Comparison of ENCODE assay signal across 7 mouse cellular contexts in genomic region chr6:49039470-49040180, GRCm38 (mm10). TPM values are rescaled to one million over a fixed set of nuclear protein-coding genes. Genes with fewer than 3 reads are reported as not detected.
DNase-seq lines count a peak whose midpoint lies in the region; ATAC-seq and TF ChIP-seq lines count a peak whose summit lies in the region.

No protein-coding gene starts in this region.

- intact Hi-C loops in left cerebral cortex, postnatal 10 days (cut with DNase I), result loop anchor here (10.0 kb wide), 1 partner anchor 175 kb away; the partner anchor contains the start of gene Igf2bp3

- in situ Hi-C loops in Patski (cut with MboI; ENCODE audit: low pct_unique_long_range_greater_than_20kb), result no loop called here

- H3K27me3 ChIP-seq in Patski, result no peaks in the 10 kb centered on the region
- H3K27me3 ChIP-seq in cerebellum, adult 2 months (ENCODE audit: control insufficient read depth, insufficient read depth, low read length), result no peaks in the 10 kb centered on the region; the same call in 1 of the 2 replicates
- H3K27me3 ChIP-seq in hindbrain, embryonic 14.5 days (ENCODE audit: control insufficient read depth, insufficient read depth, low read length), result no peaks in the 10 kb centered on the region

- WGBS in cerebellum, adult 2 months, result 9% methylated on average over 18 of the region's 18 CpGs
- 13% methylated on average over 18 of the region's 18 CpGs for WGBS in hindbrain, embryonic 14.5 days

- ATAC-seq in Patski, result no peak
- ATAC-seq in hindbrain, embryonic 14.5 days (ENCODE audit: low FRiP score), result no peak
- peak; percentile 67 for ATAC-seq in megakaryocyte, adult 5-6 weeks (ENCODE audit: poor library complexity, severe bottlenecking)

- DNase-seq in Patski (ENCODE audit: low read depth, low spot score), result no peak
- DNase-seq in cerebellum, adult 2 months, result peak; percentile 29 to 39
- peak; percentile 49 for DNase-seq in forelimb bud, embryonic 11.5 days (ENCODE audit: low read depth, low spot score)
- peak; percentile 77 for DNase-seq in hindbrain, embryonic 14.5 days (ENCODE audit: low spot score)
- DNase-seq in left cerebral cortex, postnatal 10 days (ENCODE audit: extremely low spot score in 1 of 2, low spot score in 2 of 2), result peak; percentile 61 to 75
- DNase-seq in right cerebral cortex, adult 2 months (ENCODE audit: low spot score in 2 of 2), result peak; percentile 64 to 80

- peak overlapping the region; percentile 46 for H3K4me2 ChIP-seq in hindbrain, embryonic 14.5 days (replicated peaks)

- H3K36me3 ChIP-seq in hindbrain, embryonic 14.5 days (replicated peaks; ENCODE audit: control insufficient read depth, insufficient read depth), result no peaks in the 10 kb centered on the region

- H3K9me3 ChIP-seq in hindbrain, embryonic 14.5 days (ENCODE audit: control insufficient read depth, low read length), result no peaks in the 10 kb centered on the region

- POLR2A ChIA-PET in Patski (lab: Charles Lee), result no interaction called here

- CTCF ChIA-PET in Patski (lab: Charles Lee), result interaction anchor here (1.0 to 2.7 kb wide), 3 partner anchors 10 to 18 kb away, joined by 3 to 12 read pairs (median 4); no protein-coding TSS in a partner anchor

- H3K4me1 ChIP-seq in cerebellum, adult 2 months (ENCODE audit: control insufficient read depth, insufficient read depth, low read length), result no peaks in the 10 kb centered on the region
- H3K4me1 ChIP-seq in hindbrain, embryonic 14.5 days (replicated peaks; ENCODE audit: control insufficient read depth, insufficient read depth, low read length), result no peaks in the 10 kb centered on the region

- TF ChIP-seq CTCF in Patski (IDR thresholded peaks at IDR 0.05), result peak; percentile 71
- peak; percentile 51; the same call in 1 of the 2 replicates for TF ChIP-seq CTCF in cerebellum, adult 2 months (IDR thresholded peaks at IDR 0.05; ENCODE audit: borderline replicate concordance, insufficient read depth, low read depth, low read length)

- no peak overlapping the region for H3K4me3 ChIP-seq in cerebellum, adult 2 months (replicated peaks; ENCODE audit: insufficient read depth, low read depth, low read length)
- peak overlapping the region; percentile 22; the same call in 1 of the 2 replicates for H3K4me3 ChIP-seq in hindbrain, embryonic 14.5 days (replicated peaks; ENCODE audit: low read length)

- TF ChIP-seq POLR2A in cerebellum, adult 2 months (IDR thresholded peaks at IDR 0.05; ENCODE audit: borderline replicate concordance, insufficient read depth, low read length), result no peak

- H3K27ac ChIP-seq in cerebellum, adult 2 months (ENCODE audit: insufficient read depth, low read length), result no peak overlapping the region
- no peak overlapping the region for H3K27ac ChIP-seq in hindbrain, embryonic 14.5 days

- peak overlapping the region; percentile 46; the same call in 1 of the 2 replicates for H3K9ac ChIP-seq in hindbrain, embryonic 14.5 days

RNA-seq across cellular contexts. Expression of gene Gpnmb, which starts 3.3 kb away (rescaled TPM):
- 114 TPM for polyA plus RNA-seq in Patski (2021)
- 2.2 and 2.8 TPM in 2 replicates for polyA plus RNA-seq in cerebellum, adult 2 months (2012; rRNA removed)
- polyA plus RNA-seq in hindbrain, embryonic 14.5 days (2014; fragmentation: Nextera tagmentation; extraction: Ambion mirVana), result 0.22 and 0.32 TPM in 2 replicates
- total RNA-seq in left cerebral cortex, postnatal 10 days (2021), result under 1 TPM; 0.39 to 0.43 TPM
- total RNA-seq in megakaryocyte, adult 5-6 weeks (2015), result 0.94 and 2.3 TPM in 2 replicates
- total RNA-seq in megakaryocyte, adult 5-6 weeks (2017), result 0.45 and 0.81 TPM in 2 replicates

RNA-seq across cellular contexts. Expression of gene Malsu1, which starts 34.0 kb away (rescaled TPM):
- 48.0 TPM for polyA plus RNA-seq in Patski (2021)
- polyA plus RNA-seq in cerebellum, adult 2 months (2012; rRNA removed), result 19.9 and 22.2 TPM in 2 replicates
- polyA plus RNA-seq in hindbrain, embryonic 14.5 days (2014; fragmentation: Nextera tagmentation; extraction: Ambion mirVana), result 64.2 and 74.2 TPM in 2 replicates
- total RNA-seq in left cerebral cortex, postnatal 10 days (2021), result 10 to 100 TPM; 28.7 to 33.6 TPM
- 25.9 and 38.8 TPM in 2 replicates for total RNA-seq in megakaryocyte, adult 5-6 weeks (2015)
- 15.8 and 17.0 TPM in 2 replicates for total RNA-seq in megakaryocyte, adult 5-6 weeks (2017)

RNA-seq across cellular contexts. Expression of gene Svs1, which starts 53.0 kb away (rescaled TPM):
- polyA plus RNA-seq in Patski (2021), result not detected
- not detected in 2 replicates for polyA plus RNA-seq in cerebellum, adult 2 months (2012; rRNA removed)
- not detected in 2 replicates for polyA plus RNA-seq in hindbrain, embryonic 14.5 days (2014; fragmentation: Nextera tagmentation; extraction: Ambion mirVana)
- not detected for total RNA-seq in left cerebral cortex, postnatal 10 days (2021)
- not detected in 2 replicates for total RNA-seq in megakaryocyte, adult 5-6 weeks (2015)
- total RNA-seq in megakaryocyte, adult 5-6 weeks (2017), result not detected in 2 replicates

Comparison
In these comparisons a context has a peak if more than half of its experiments do, and no peak if none do; other contexts are left out.
1. RNA of gene Gpnmb, which starts 3.3 kb away (polyA plus RNA-seq): 114 TPM in Patski (single experiment); 2.2 to 2.8 TPM in cerebellum, adult 2 months and 0.22 to 0.32 TPM in hindbrain, embryonic 14.5 days; every median in the first group is over 10 times any median in the second.